Mouse (Mus musculus) embryonic facial prominence, embryonic 14.5 days (tissue): ENCODE data around the gene Hspa1b. TPM values are rescaled to one million over a fixed set of nuclear protein-coding genes. Genes with fewer than 3 reads are reported as not detected.
A peak's percentile ranks its signal among the peaks of the same experiment; 100 is the strongest.
"Not testable (repeated sequence)": the region's sequence is repeated elsewhere in the genome, so short reads cannot be mapped to it uniquely, and the experiment has no call there.

Experiments used
- ATAC-seq: fragments of 200-750 bp; cut with Nextera tagmentation; 2 replicates; pipeline ENCODE4 v1.8.0; 2017; ENCODE audit warnings: low read depth, moderate number of reproducible peaks, moderate TSS enrichment
- DNase-seq: peaks from one replicate; pipeline ENCODE4 v3.0.0-alpha.2; 2015; ENCODE audit warnings: low spot score
- H3K27ac ChIP-seq: fragments of 300-500 bp; sonication (generic); replicated peaks from 2 replicates; pipeline ENCODE4 v1.5.1; 2014; ENCODE audit warnings: low read depth, mild to moderate bottlenecking, low read length, moderate library complexity
- H3K27me3 ChIP-seq: fragments of 300-500 bp; sonication (generic); replicated peaks from 2 replicates; pipeline ENCODE4 v1.6.1; 2014; ENCODE audit warnings: low read length; ENCODE audit not compliant: control insufficient read depth, insufficient read depth
- H3K36me3 ChIP-seq: fragments of 300-500 bp; sonication (generic); 2 replicates; pipeline ENCODE4 v1.6.1; 2014; ENCODE audit warnings: low read length, mixed read lengths; ENCODE audit not compliant: control insufficient read depth, insufficient read depth
- H3K4me1 ChIP-seq: fragments of 300-500 bp; sonication (generic); 2 replicates; pipeline ENCODE4 v1.6.1; 2014; ENCODE audit warnings: antibody characterized with exemption, low read length; ENCODE audit not compliant: control insufficient read depth, insufficient read depth
- H3K4me2 ChIP-seq: fragments of 300-500 bp; sonication (generic); 2 replicates; pipeline ENCODE4 v1.6.1; 2014; ENCODE audit warnings: low read depth, mild to moderate bottlenecking, low read length, moderate library complexity, mixed read lengths
- H3K4me3 ChIP-seq: fragments of 300-500 bp; sonication (generic); 2 replicates; pipeline ENCODE4 v1.5.1; 2014; ENCODE audit warnings: low read depth, mild to moderate bottlenecking, low read length
- H3K9ac ChIP-seq: fragments of 300-500 bp; sonication (generic); 2 replicates; pipeline ENCODE4 v1.6.1; 2014; ENCODE audit warnings: low read depth, mild to moderate bottlenecking, low read length, moderate library complexity, mixed read lengths
- H3K9me3 ChIP-seq: fragments of 300-500 bp; sonication (generic); 2 replicates; pipeline ENCODE4 v1.6.1; 2016; ENCODE audit warnings: low read length; ENCODE audit not compliant: control insufficient read depth
- WGBS: fragments of 180-500 bp; shearing (Covaris S2); extraction: QIAGEN DNeasy Blood & Tissue Kit; methylation state at CpG from one replicate; pipeline ENCODE4 v1.1.7; 2014; 5-methylcytosine and 5-hydroxymethylcytosine counted together
- polyA plus RNA-seq: library from polyadenylated mRNA; unstranded; fragments of >200 nt; fragmentation: Nextera tagmentation; extraction: Ambion mirVana; gene quantifications from 2 replicates; pipeline ENCODE4 v1.2.1, GENCODE M21; 2014

The Hspa1b gene
- polyA plus RNA-seq, 1 experiment from 2014 or later = 2.3 TPM

GRCm38 (mm10) chr17:35001452-35002152 lies 42.6 kb upstream of the Hspa1b start:
- DNase-seq = peak; percentile 72
- peaks cover 48% of the 10 kb centered on the region for H3K36me3 ChIP-seq
- peak overlapping the region; percentile 99 for H3K4me2 ChIP-seq
- no peaks in the 10 kb centered on the region for H3K27me3 ChIP-seq
- H3K9ac ChIP-seq = peak overlapping the region; percentile 95
- H3K9me3 ChIP-seq = no peaks in the 10 kb centered on the region
- under 1% methylated on average over 34 of the region's 35 CpGs for WGBS
- ATAC-seq = no peak
- H3K4me3 ChIP-seq = peak overlapping the region; percentile 88
- peak overlapping the region; percentile 98 for H3K27ac ChIP-seq
- H3K4me1 ChIP-seq = peaks cover 12% of the 10 kb centered on the region

GRCm38 (mm10) chr17:35000717-35001451 lies 41.8 kb upstream of the Hspa1b start, which contains the start of gene Vars:
Gene Vars (plus strand): TSS chr17:35000987.
- peak; percentile 93 for DNase-seq
- Histone ChIP-seq H3K4me3 (peak within 1 kb of the TSS; percentile 88), H3K4me1 (peaks cover 12% of the 10 kb centered on the region), H3K9me3 (no peaks in the 10 kb centered on the region), H3K36me3 (peaks cover 42% of the 10 kb centered on the region), H3K27me3 (no peaks in the 10 kb centered on the region), H3K27ac (peak within 1 kb of the TSS; percentile 98), H3K9ac (peak within 1 kb of the TSS; percentile 95), H3K4me2 (peak within 1 kb of the TSS; percentile 99)
- WGBS = under 1% methylated on average over 53 of the region's 83 CpGs
- peak; percentile 93 for ATAC-seq

GRCm38 (mm10) chr17:34999871-35000716 lies 41.1 kb upstream of the Hspa1b start:
- H3K9me3 ChIP-seq, ATAC-seq, H3K27me3 ChIP-seq, DNase-seq: not testable (repeated sequence)
- peaks cover 35% of the 10 kb centered on the region for H3K36me3 ChIP-seq
- WGBS = 22% methylated on average over 28 of the region's 32 CpGs
- peak overlapping the region; percentile 98 for H3K27ac ChIP-seq
- peaks cover 12% of the 10 kb centered on the region for H3K4me1 ChIP-seq
- H3K9ac ChIP-seq = peak overlapping the region; percentile 95
- peak overlapping the region; percentile 88 for H3K4me3 ChIP-seq
- H3K4me2 ChIP-seq = peak overlapping the region; percentile 99

GRCm38 (mm10) chr17:34998526-34999430 lies 39.7 kb upstream of the Hspa1b start:
- peaks cover 12% of the 10 kb centered on the region for H3K4me1 ChIP-seq
- no peaks in the 10 kb centered on the region for H3K9me3 ChIP-seq
- ATAC-seq (no peak), DNase-seq (no peak)
- H3K4me3 ChIP-seq = peak overlapping the region; percentile 4; the same call in 1 of the 2 replicates
- H3K4me2 ChIP-seq = peak overlapping the region; percentile 99
- H3K27me3 ChIP-seq = no peaks in the 10 kb centered on the region
- H3K27ac ChIP-seq = no peak overlapping the region
- peaks cover 24% of the 10 kb centered on the region for H3K36me3 ChIP-seq
- H3K9ac ChIP-seq = no peak overlapping the region
- WGBS = 92% methylated on average over 15 of the region's 15 CpGs

GRCm38 (mm10) chr17:34997142-34997483 lies 38.1 kb upstream of the Hspa1b start:
- H3K4me2 ChIP-seq = no peak overlapping the region
- H3K9ac ChIP-seq = no peak overlapping the region
- peaks cover 6% of the 10 kb centered on the region; the same call in 1 of the 2 replicates for H3K4me1 ChIP-seq
- H3K27me3 ChIP-seq = no peaks in the 10 kb centered on the region
- H3K9me3 ChIP-seq = no peaks in the 10 kb centered on the region
- no peak overlapping the region for H3K4me3 ChIP-seq
- H3K36me3 ChIP-seq = peaks cover 26% of the 10 kb centered on the region
- WGBS = 87% methylated on average over 5 of the region's 5 CpGs
- ATAC-seq = no peak
- no peak overlapping the region for H3K27ac ChIP-seq
- DNase-seq = no peak

- H3K36me3 ChIP-seq = peaks cover 26% of the 10 kb centered on the region
- 93% methylated on average over 12 of the region's 14 CpGs for WGBS
- no peak overlapping the region for H3K4me2 ChIP-seq
- no peak overlapping the region for H3K4me3 ChIP-seq
- H3K9ac ChIP-seq = no peak overlapping the region; the same call in 1 of the 2 replicates
- H3K27ac ChIP-seq = no peak overlapping the region
- H3K9me3 ChIP-seq = no peaks in the 10 kb centered on the region
- no peak for DNase-seq
- H3K27me3 ChIP-seq = no peaks in the 10 kb centered on the region
- H3K4me1 ChIP-seq = peaks cover 6% of the 10 kb centered on the region; the same call in 1 of the 2 replicates
- no peak for ATAC-seq
These were observed 37.5 kb upstream of the Hspa1b start for GRCm38 (mm10) chr17:34996411-34997141.

- H3K36me3 ChIP-seq = peaks cover 28% of the 10 kb centered on the region
- not testable (repeated sequence) for H3K9me3 ChIP-seq, H3K9ac ChIP-seq, DNase-seq, H3K4me1 ChIP-seq, ATAC-seq, H3K4me3 ChIP-seq, H3K4me2 ChIP-seq, H3K27ac ChIP-seq, H3K27me3 ChIP-seq
- 96% methylated on average over 4 of the region's 4 CpGs for WGBS
These were observed 36.9 kb upstream of the Hspa1b start for GRCm38 (mm10) chr17:34995927-34996326.
